Mouse (Mus musculus) kidney, adult 2 months (tissue): ENCODE results near the gene Defb23.

Source experiments
- CTCF ChIP-seq: fragments of 200-500 bp; conservative IDR thresholded peaks from 2 replicates; pipeline ENCODE4 v1.5.1; 2011; ENCODE audit warnings: low read depth, mild to moderate bottlenecking, control low read depth, low read length, moderate library complexity, mixed read lengths; ENCODE audit not compliant: insufficient read depth, insufficient read length
- POLR2A ChIP-seq: fragments of 200-500 bp; IDR thresholded peaks from one replicate; pipeline ENCODE4 v1.6.1; 2011; ENCODE audit warnings: low read depth, low read length, control low read depth

- TF ChIP-seq POLR2A (no peak), CTCF (no peak)
These were observed 17.8 kb downstream of the Defb23 start for GRCm38 (mm10) chr2:152446642-152447041.
